Mouse (Mus musculus) embryonic facial prominence, embryonic 12.5 days (tissue): ENCODE data around the gene Kmt2d. TPM values are rescaled to one million over a fixed set of nuclear protein-coding genes. Genes with fewer than 3 reads are reported as not detected.

Source experiments
- ATAC-seq: fragments of 200-750 bp; cut with Nextera tagmentation; 2 replicates; pipeline ENCODE4 v1.8.0; 2017; ENCODE audit not compliant: insufficient number of reproducible peaks, insufficient read depth, low FRiP score, low TSS enrichment
- H3K27ac ChIP-seq: fragments of 300-500 bp; sonication (generic); 2 replicates; pipeline ENCODE4 v1.5.1; 2016; ENCODE audit warnings: mild to moderate bottlenecking
- H3K27me3 ChIP-seq: fragments of 300-500 bp; sonication (generic); 2 replicates; pipeline ENCODE4 v1.6.1; 2016; ENCODE audit warnings: mild to moderate bottlenecking, moderate library complexity
- H3K36me3 ChIP-seq: fragments of 300-500 bp; sonication (generic); 2 replicates; pipeline ENCODE4 v1.6.1; 2016; ENCODE audit warnings: mild to moderate bottlenecking
- H3K4me1 ChIP-seq: fragments of 300-500 bp; sonication (generic); 2 replicates; pipeline ENCODE4 v1.6.1; 2016
- H3K4me2 ChIP-seq: fragments of 300-500 bp; sonication (generic); replicated peaks from 2 replicates; pipeline ENCODE4 v1.6.1; 2016; ENCODE audit warnings: mild to moderate bottlenecking, moderate library complexity
- H3K4me3 ChIP-seq: fragments of 300-500 bp; sonication (generic); 2 replicates; pipeline ENCODE4 v1.5.1; 2016; ENCODE audit warnings: mild to moderate bottlenecking
- H3K9ac ChIP-seq: fragments of 300-500 bp; sonication (generic); 2 replicates; pipeline ENCODE4 v1.6.1; 2016; ENCODE audit warnings: mild to moderate bottlenecking, moderate library complexity
- H3K9me3 ChIP-seq: fragments of 300-500 bp; sonication (generic); 2 replicates; pipeline ENCODE4 v1.6.1; 2016; ENCODE audit warnings: mild to moderate bottlenecking, moderate library complexity
- WGBS: fragments of 180-500 bp; shearing (Covaris S2); methylation state at CpG from one replicate; pipeline ENCODE4 v1.1.7; 2016; 5-methylcytosine and 5-hydroxymethylcytosine counted together
- polyA plus RNA-seq: library from polyadenylated mRNA; unstranded; fragments of >200 nt; fragmentation: Nextera tagmentation; extraction: Ambion mirVana; gene quantifications from 2 replicates; pipeline ENCODE4 v1.2.1, GENCODE M21; 2016

Kmt2d gene
- polyA plus RNA-seq, 1 experiment from 2014 or later: 12.9 TPM

DNA sequence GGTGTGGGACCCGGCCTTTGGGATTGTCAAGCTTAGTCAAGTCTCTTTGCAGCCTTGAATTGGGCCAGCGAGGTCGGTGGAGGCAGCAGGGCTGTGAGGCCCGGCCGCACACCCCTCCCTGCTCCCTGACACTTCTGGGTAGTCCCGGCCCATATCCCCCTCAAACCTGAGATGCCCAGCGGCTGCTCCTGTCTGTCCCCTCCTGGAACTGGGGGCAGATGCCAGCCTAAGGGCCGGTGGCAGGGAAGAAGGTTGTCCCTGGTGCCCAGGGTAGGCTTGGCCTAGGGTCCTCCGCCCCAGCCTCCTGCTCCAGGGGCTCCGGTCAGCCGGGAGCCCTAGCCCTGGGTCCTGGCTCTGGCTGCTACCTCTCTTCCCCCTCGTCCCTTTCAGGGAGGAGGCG is 36.9 kb downstream of the Kmt2d start:
- Histone ChIP-seq H3K27me3 (no peaks in the 10 kb centered on the region), H3K9ac (no peak overlapping the region), H3K36me3 (peaks cover 65% of the 10 kb centered on the region), H3K9me3 (no peaks in the 10 kb centered on the region), H3K27ac (no peak overlapping the region), H3K4me2 (no peak overlapping the region), H3K4me3 (no peak overlapping the region), H3K4me1 (peaks cover 20% of the 10 kb centered on the region; the same call in 1 of the 2 replicates)
- WGBS: 86% methylated on average over 13 of the region's 13 CpGs
- no peak for ATAC-seq

DNA sequence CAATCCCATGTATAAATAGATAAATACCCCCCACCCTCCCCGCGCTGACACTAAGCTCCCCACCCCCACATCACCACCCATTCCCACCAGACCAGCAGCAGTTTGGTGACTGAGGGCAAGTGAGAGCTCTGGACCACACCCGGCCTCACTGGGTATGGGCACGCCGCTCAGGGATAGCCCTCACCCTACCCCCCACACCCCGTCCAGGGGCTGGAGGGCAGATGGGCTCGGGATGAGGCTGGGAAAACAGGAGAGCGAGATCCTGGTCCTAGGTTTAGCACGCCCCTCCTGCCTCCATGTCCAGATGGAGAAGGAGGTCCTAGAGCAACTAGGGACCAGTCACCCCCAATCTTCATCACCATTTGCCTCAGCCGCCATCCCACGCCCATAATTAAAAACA is 37.7 kb downstream of the Kmt2d start:
- H3K27me3 ChIP-seq: no peaks in the 10 kb centered on the region
- ATAC-seq: no peak
- H3K4me1 ChIP-seq: peaks cover 20% of the 10 kb centered on the region; the same call in 1 of the 2 replicates
- peaks cover 57% of the 10 kb centered on the region for H3K36me3 ChIP-seq
- no peaks in the 10 kb centered on the region for H3K9me3 ChIP-seq
- 84% methylated on average over 11 of the region's 11 CpGs for WGBS
- H3K9ac ChIP-seq: no peak overlapping the region
- no peak overlapping the region for H3K4me3 ChIP-seq
- no peak overlapping the region for H3K4me2 ChIP-seq
- no peak overlapping the region for H3K27ac ChIP-seq

GRCm38 (mm10) chr15:98832161-98833058 is 38.6 kb downstream of the Kmt2d start:
- Histone ChIP-seq H3K27me3 (no peaks in the 10 kb centered on the region), H3K36me3 (peaks cover 54% of the 10 kb centered on the region), H3K9me3 (no peaks in the 10 kb centered on the region), H3K4me1 (peaks cover 20% of the 10 kb centered on the region; the same call in 1 of the 2 replicates), H3K4me2 (no peak overlapping the region), H3K9ac (no peak overlapping the region), H3K27ac (peak overlapping the region; percentile 93; the same call in 1 of the 2 replicates), H3K4me3 (no peak overlapping the region)
- 63% methylated on average over 12 of the region's 12 CpGs for WGBS
- no peak for ATAC-seq

GRCm38 (mm10) chr15:98831684-98832035 is 39.3 kb downstream of the Kmt2d start:
- Histone ChIP-seq H3K36me3 (peaks cover 46% of the 10 kb centered on the region), H3K9ac (peak overlapping the region; percentile 77; the same call in 1 of the 2 replicates), H3K4me2 (peak overlapping the region; percentile 61), H3K27ac (peak overlapping the region; percentile 93), H3K4me1 (peaks cover 20% of the 10 kb centered on the region; the same call in 1 of the 2 replicates), H3K4me3 (peak overlapping the region; percentile 84), H3K27me3 (no peaks in the 10 kb centered on the region), H3K9me3 (no peaks in the 10 kb centered on the region)
- WGBS: 19% methylated on average over 9 of the region's 9 CpGs
- no peak for ATAC-seq

DNA sequence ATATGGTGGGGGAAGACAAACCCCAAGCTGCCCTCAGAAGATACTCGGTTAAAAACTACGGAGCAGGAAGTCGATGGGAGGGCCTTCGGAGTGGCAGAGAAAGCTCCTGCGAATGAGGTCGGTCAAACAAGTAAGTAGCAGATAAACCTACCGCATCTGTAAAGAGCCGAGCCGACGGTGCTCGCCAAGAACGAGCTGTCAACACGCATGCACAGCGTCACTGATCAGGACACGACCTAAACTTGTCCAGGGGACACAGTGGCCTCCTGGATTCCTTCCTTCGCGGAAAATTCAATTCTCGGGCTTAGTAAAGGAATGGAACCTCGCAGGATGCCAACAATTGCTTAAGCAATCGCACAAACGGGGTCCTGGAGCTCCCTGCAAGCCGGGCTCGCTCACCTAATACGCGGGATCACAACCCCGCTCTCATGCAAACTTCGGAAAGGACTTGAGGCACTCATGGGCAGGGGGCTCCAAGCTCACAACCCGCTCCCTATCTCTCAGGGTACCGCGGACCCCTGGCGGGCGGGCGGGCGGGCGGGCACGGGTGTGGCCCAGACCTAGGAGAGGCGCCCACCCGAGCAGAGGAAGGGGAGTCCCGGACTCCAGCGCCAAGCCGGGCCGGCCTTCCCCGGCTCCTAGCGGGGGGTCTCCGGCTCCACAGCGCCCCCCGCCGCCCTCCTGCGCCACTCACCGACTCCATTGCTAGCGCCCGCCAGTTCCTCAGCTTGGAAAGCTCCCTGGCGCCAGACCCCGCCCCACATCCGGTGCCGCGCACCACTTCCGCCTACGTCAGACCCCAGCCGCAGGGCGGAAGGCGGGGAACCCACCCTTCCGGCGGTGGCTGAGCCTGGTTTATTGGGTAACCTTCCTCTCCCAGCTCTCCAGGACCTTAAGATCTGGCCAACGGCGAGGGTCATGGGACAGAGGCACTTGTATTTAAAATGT is 40.0 kb downstream of the Kmt2d start, which contains the start of gene Prkag1:
TSS of gene Prkag1 (minus strand) at position 786 of the 948 bp plus-strand sequence.
- WGBS: under 1% methylated on average over 63 of the region's 66 CpGs
- Histone ChIP-seq H3K9ac (peak within 1 kb of the TSS; percentile 77), H3K27ac (peak within 1 kb of the TSS; percentile 93), H3K9me3 (no peaks in the 10 kb centered on the region), H3K4me1 (peaks cover 20% of the 10 kb centered on the region; the same call in 1 of the 2 replicates), H3K36me3 (peaks cover 40% of the 10 kb centered on the region), H3K27me3 (no peaks in the 10 kb centered on the region), H3K4me3 (peak within 1 kb of the TSS; percentile 84), H3K4me2 (peak within 1 kb of the TSS; percentile 61)
- peak; percentile 93 for ATAC-seq

- H3K4me3 ChIP-seq: no peak overlapping the region
- ATAC-seq: no peak
- no peak overlapping the region for H3K9ac ChIP-seq
- no peak overlapping the region for H3K4me2 ChIP-seq
- peaks cover 17% of the 10 kb centered on the region; the same call in 1 of the 2 replicates for H3K4me1 ChIP-seq
- no peaks in the 10 kb centered on the region for H3K9me3 ChIP-seq
- peaks cover 32% of the 10 kb centered on the region for H3K36me3 ChIP-seq
- 89% methylated on average over 7 of the region's 7 CpGs for WGBS
- no peak overlapping the region for H3K27ac ChIP-seq
- H3K27me3 ChIP-seq: no peaks in the 10 kb centered on the region
Measured at GRCm38 (mm10) chr15:98827611-98828011, 43.4 kb downstream of the Kmt2d start.

DNA sequence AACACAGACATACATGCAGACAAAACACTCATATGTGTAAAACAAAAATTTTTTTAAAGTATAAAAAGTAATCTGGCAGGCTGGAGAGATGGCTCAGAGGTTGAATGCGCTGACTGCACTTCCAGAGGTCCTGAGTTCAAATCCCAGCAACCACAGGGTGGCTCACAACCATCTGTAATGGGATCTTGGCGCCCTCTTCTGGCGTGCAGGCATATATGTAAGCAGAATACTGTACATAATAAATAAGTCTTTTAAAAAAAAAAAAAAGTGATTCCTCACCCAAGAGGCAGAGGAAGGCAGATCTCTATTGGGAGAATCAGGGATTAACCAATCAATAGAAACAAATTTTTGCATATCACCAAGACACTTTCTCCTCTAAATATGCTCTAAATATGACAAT is 47.6 kb downstream of the Kmt2d start:
- H3K27ac ChIP-seq: no peak overlapping the region
- H3K27me3 ChIP-seq: no peaks in the 10 kb centered on the region
- H3K9me3 ChIP-seq: no peaks in the 10 kb centered on the region
- H3K4me2 ChIP-seq: no peak overlapping the region
- no peak overlapping the region for H3K9ac ChIP-seq
- H3K36me3 ChIP-seq: peaks cover 53% of the 10 kb centered on the region
- ATAC-seq: no peak
- no peaks in the 10 kb centered on the region for H3K4me1 ChIP-seq
- no peak overlapping the region for H3K4me3 ChIP-seq
- WGBS: 68% methylated on average over 3 of the region's 3 CpGs

DNA sequence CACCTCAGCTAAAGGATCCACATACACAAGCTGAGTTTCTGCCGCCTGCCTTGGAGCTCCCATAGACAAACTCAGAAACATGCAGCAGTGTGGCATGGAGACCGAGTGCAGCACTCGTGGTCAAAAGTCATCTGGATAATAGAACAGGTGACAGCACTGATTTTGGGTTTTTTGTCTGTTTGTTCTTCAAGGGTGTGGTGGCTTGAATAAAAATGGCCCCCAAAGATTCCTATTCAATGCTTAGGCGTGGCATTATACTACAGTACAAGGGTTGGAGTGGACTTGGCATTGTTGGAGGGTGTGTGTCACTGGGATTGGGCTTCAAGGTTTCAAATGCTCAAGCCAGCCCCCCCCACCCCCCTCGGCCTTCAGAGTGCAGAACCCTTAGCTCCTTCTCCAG is 48.9 kb downstream of the Kmt2d start:
- WGBS: 90% methylated on average over 5 of the region's 5 CpGs
- H3K36me3 ChIP-seq: peaks cover 48% of the 10 kb centered on the region
- H3K9ac ChIP-seq: no peak overlapping the region

DNA sequence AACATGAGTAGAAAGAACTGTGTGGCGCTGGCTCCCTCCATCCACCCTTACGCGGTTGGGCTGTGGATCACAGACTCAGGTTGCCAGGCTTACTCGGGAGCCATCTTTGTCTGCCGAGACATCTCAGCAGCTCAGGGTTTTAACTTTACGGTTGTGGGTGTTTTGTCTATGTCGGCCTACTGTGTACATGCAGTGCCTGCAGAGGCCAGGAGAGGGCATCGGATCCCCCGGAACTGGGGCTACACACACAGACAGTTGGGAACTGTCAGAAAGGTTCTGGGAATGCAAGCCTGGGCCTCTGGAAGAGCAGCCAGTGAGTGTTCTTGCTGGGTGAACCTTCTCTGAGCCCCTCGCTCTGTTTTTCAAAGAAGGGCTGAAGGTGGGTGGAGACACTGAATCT is 49.6 kb downstream of the Kmt2d start:
- H3K36me3 ChIP-seq: peaks cover 54% of the 10 kb centered on the region
- no peaks in the 10 kb centered on the region for H3K9me3 ChIP-seq
- 29% methylated on average over 10 of the region's 10 CpGs for WGBS
- no peak overlapping the region for H3K9ac ChIP-seq
- no peaks in the 10 kb centered on the region for H3K4me1 ChIP-seq
- no peak overlapping the region for H3K4me2 ChIP-seq
- H3K27me3 ChIP-seq: no peaks in the 10 kb centered on the region
- no peak overlapping the region for H3K27ac ChIP-seq
- H3K4me3 ChIP-seq: no peak overlapping the region
- ATAC-seq: no peak

More for the DNA sequence above, 48.9 kb downstream of the Kmt2d start:
- H3K27ac ChIP-seq: no peak overlapping the region
- H3K27me3 ChIP-seq: no peaks in the 10 kb centered on the region
- no peak for ATAC-seq
- no peak overlapping the region for H3K4me2 ChIP-seq
- H3K4me1 ChIP-seq: no peaks in the 10 kb centered on the region
- no peak overlapping the region for H3K4me3 ChIP-seq
- no peaks in the 10 kb centered on the region for H3K9me3 ChIP-seq

DNA sequence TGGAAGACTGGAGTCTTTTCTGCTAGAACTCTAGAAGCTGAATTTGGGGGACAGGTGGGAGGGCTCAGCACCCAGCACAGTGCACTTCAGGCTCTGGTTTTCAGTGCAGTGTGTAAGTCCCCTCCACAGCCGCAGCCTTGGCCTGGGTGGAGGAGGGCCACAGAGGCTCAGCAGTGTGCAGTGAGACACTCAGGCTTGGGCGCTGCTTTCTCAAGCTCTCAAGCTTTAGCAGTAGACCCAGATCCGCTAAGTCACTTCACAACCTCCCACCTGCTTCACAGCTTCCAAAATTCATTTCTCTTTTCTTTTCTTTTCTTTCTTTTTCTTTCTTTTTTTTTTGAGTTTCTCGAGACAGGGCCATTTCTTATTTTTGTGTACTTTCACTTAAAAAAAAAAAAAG is 50.1 kb downstream of the Kmt2d start:
- H3K9ac ChIP-seq: no peak overlapping the region
- no peaks in the 10 kb centered on the region for H3K9me3 ChIP-seq
- H3K4me3 ChIP-seq: no peak overlapping the region
- H3K36me3 ChIP-seq: peaks cover 55% of the 10 kb centered on the region
- WGBS: 78% methylated on average over 4 of the region's 4 CpGs
- no peak for ATAC-seq
- no peaks in the 10 kb centered on the region for H3K4me1 ChIP-seq
- no peak overlapping the region for H3K27ac ChIP-seq
- H3K27me3 ChIP-seq: no peaks in the 10 kb centered on the region
- H3K4me2 ChIP-seq: no peak overlapping the region

DNA sequence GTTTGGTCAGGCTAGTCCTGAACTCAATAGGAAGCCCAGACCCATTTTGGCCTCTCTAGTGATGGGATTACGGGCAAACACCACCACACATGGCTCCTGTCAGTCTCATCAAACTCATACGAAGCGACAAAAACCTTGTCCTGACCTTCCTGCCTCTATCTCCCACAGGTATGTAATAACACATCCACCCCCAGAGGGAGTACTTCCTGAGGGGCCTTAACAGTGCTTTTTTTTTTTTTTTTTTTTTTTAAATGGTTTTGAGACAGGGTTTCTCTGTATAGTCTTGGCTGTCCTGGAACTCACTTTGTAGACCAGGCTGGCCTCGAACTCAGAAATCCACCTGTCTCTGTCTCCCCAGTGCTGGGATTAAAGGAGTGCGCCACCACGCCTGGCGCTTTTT is 52.8 kb downstream of the Kmt2d start:
- H3K9me3 ChIP-seq: no peaks in the 10 kb centered on the region
- no peak overlapping the region for H3K4me3 ChIP-seq
- no peaks in the 10 kb centered on the region for H3K4me1 ChIP-seq
- H3K9ac ChIP-seq: no peak overlapping the region
- no peaks in the 10 kb centered on the region for H3K27me3 ChIP-seq
- ATAC-seq: no peak
- H3K4me2 ChIP-seq: no peak overlapping the region
- no peak overlapping the region for H3K27ac ChIP-seq
- 89% methylated on average over 7 of the region's 7 CpGs for whole genome bisulfite sequencing
- peaks cover 59% of the 10 kb centered on the region for H3K36me3 ChIP-seq
